Mouse (Mus musculus): ENCODE measurements at regions not wholly inside any gene's neighbourhood (a gene's known extent, or its start where the extent isn't known, plus 50 kb on each side); places are given as distances from the start of the nearest gene placed in this dataset.

DNA sequence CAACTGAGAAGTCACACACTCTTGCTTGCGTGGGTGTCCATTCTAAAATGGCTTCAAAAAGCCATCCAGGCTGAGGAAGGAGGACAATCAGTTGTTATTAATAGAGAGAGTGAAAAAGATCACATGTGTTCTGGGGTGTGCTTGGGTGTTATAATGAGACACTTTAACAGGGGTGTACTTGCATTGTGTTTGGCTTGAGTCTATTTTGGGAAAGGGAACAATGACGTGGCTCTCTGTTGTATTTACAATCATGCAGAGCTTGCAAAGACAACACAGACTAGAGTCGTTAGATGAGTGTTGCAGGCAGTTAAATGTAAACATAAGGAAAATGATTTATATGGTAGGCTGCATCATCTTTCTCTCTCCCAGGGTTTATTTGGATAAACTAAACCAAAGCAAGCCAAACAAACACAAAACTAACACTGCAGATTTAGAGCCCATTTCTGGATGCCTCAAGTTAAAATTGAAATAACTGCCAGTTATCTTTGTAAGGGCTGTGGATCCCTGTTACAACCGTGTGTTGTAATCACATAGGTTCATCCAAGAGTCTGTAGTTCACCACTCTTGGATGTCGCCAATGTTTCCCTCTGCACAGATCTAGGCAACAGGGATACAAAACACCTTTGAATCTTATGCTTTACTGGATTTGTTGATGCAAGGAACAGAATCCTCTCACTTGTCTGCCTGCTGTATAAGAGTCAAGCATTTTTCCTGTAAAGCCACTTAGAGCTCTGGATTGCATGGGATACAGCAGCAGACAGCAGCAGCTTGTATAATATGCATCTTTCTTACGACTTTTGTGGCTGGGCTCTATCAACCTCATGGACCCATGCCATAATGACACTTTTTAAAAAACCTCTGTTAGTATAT lies 139.9 kb upstream of the Rgmb start:
- Histone ChIP-seq H3K9ac (ENCODE audit: control insufficient read depth, low read depth, low read length, poor library complexity, severe bottlenecking) (no peak overlapping the region), H3K36me3 (ENCODE audit: control insufficient read depth in 1 of 2, insufficient read depth in 2 of 2, low read length in 2 of 2) (no peaks in the 10 kb centered on the region), H3K27me3 (ENCODE audit: control insufficient read depth in 1 of 2, insufficient read depth in 2 of 2, low read length in 2 of 2) (no peaks in the 10 kb centered on the region; a peak in 1 of 4 replicates), H3K4me3 (ENCODE audit: control insufficient read depth in 1 of 2, insufficient read depth in 1 of 2, low read depth in 2 of 2, low read length in 2 of 2) (no peak overlapping the region), H3K79me2 (ENCODE audit: control insufficient read depth, insufficient read depth, low read length, poor library complexity) (no peaks in the 10 kb centered on the region), H3K9me3 (replicated peaks; ENCODE audit: insufficient read depth, low read length) (no peaks in the 10 kb centered on the region), H3K27ac (ENCODE audit: control insufficient read depth, low read depth, low read length) (no peak overlapping the region), H3K4me1 (ENCODE audit: control insufficient read depth in 1 of 2, insufficient read depth in 2 of 2, low read length in 2 of 2) (no peaks in the 10 kb centered on the region)
- TF ChIP-seq ZKSCAN1 (IDR thresholded peaks at IDR 0.05; ENCODE audit: low read depth, low read length), result no peak
- TF ChIP-seq NRF1 (IDR thresholded peaks at IDR 0.05; ENCODE audit: insufficient read depth, low read depth, low read length, poor library complexity, severe bottlenecking), result no peak
- DNase-seq (ENCODE audit: low read depth, low spot score), result no peak

- no peak overlapping the region for H3K9ac ChIP-seq (ENCODE audit: control insufficient read depth, low read depth, low read length, poor library complexity, severe bottlenecking)
- H3K27me3 ChIP-seq (ENCODE audit: control insufficient read depth in 1 of 2, insufficient read depth in 2 of 2, low read length in 2 of 2), result no peaks in the 10 kb centered on the region; a peak in 1 of 4 replicates
- no peaks in the 10 kb centered on the region for H3K79me2 ChIP-seq (ENCODE audit: control insufficient read depth, insufficient read depth, low read length, poor library complexity)
- H3K4me1 ChIP-seq (ENCODE audit: control insufficient read depth in 1 of 2, insufficient read depth in 2 of 2, low read length in 2 of 2), result no peaks in the 10 kb centered on the region
- no peaks in the 10 kb centered on the region for H3K36me3 ChIP-seq (ENCODE audit: control insufficient read depth in 1 of 2, insufficient read depth in 2 of 2, low read length in 2 of 2)
- no peak overlapping the region for H3K4me3 ChIP-seq (ENCODE audit: control insufficient read depth in 1 of 2, insufficient read depth in 1 of 2, low read depth in 2 of 2, low read length in 2 of 2)
- no peak overlapping the region for H3K27ac ChIP-seq (ENCODE audit: control insufficient read depth, low read depth, low read length)
- DNase-seq (ENCODE audit: low read depth, low spot score), result no peak
- TF ChIP-seq ELF1 (IDR thresholded peaks at IDR 0.05; ENCODE audit: low read depth, low read length) (no peak), POLR2AphosphoS2 (IDR thresholded peaks at IDR 0.05; ENCODE audit: low read length) (no peak), ZC3H11A (IDR thresholded peaks at IDR 0.05; ENCODE audit: low read depth, low read length) (no peak), POLR2A (IDR thresholded peaks at IDR 0.05; ENCODE audit: control insufficient read depth in 1 of 2, insufficient read depth in 1 of 2, low read depth in 1 of 2, low read length in 2 of 2, poor library complexity in 1 of 2) (no peak), BHLHE40 (IDR thresholded peaks at IDR 0.05; ENCODE audit: borderline replicate concordance, low read depth, low read length) (no peak), MAX (IDR thresholded peaks at IDR 0.05; ENCODE audit: low read length) (no peak), GABPA (IDR thresholded peaks at IDR 0.05; ENCODE audit: low read depth, low read length) (no peak), CHD2 (IDR thresholded peaks at IDR 0.05; ENCODE audit: low read length) (no peak), SMC3 (IDR thresholded peaks at IDR 0.05; ENCODE audit: low read depth, low read length) (no peak), EP300 (IDR thresholded peaks at IDR 0.05; ENCODE audit: low read depth in 1 of 2, low read length in 2 of 2) (no peak), USF2 (IDR thresholded peaks at IDR 0.05; ENCODE audit: borderline replicate concordance in 1 of 2, insufficient read depth in 1 of 2, low read depth in 1 of 2, low read length in 2 of 2) (no peak), CTCF (IDR thresholded peaks at IDR 0.05 in 2 of 3, conservative IDR thresholded peaks at IDR 0.05 in 1 of 3; ENCODE audit: control insufficient read depth in 1 of 3, insufficient read depth in 1 of 3, low read depth in 2 of 3, low read length in 3 of 3, poor library complexity in 1 of 3, severe bottlenecking in 1 of 3) (no peak), JUND (IDR thresholded peaks at IDR 0.05; ENCODE audit: low read depth, low read length) (no peak), ZMIZ1 (IDR thresholded peaks at IDR 0.05; ENCODE audit: low read depth, low read length) (no peak)
- no peaks in the 10 kb centered on the region for H3K9me3 ChIP-seq (replicated peaks; ENCODE audit: insufficient read depth, low read length)
Observed at GRCm38 (mm10) chr17:15968331-15968730, 137.5 kb upstream of the Rgmb start.
